8 mouse cellular contexts compared by ENCODE assay signal in the genomic region with DNA sequence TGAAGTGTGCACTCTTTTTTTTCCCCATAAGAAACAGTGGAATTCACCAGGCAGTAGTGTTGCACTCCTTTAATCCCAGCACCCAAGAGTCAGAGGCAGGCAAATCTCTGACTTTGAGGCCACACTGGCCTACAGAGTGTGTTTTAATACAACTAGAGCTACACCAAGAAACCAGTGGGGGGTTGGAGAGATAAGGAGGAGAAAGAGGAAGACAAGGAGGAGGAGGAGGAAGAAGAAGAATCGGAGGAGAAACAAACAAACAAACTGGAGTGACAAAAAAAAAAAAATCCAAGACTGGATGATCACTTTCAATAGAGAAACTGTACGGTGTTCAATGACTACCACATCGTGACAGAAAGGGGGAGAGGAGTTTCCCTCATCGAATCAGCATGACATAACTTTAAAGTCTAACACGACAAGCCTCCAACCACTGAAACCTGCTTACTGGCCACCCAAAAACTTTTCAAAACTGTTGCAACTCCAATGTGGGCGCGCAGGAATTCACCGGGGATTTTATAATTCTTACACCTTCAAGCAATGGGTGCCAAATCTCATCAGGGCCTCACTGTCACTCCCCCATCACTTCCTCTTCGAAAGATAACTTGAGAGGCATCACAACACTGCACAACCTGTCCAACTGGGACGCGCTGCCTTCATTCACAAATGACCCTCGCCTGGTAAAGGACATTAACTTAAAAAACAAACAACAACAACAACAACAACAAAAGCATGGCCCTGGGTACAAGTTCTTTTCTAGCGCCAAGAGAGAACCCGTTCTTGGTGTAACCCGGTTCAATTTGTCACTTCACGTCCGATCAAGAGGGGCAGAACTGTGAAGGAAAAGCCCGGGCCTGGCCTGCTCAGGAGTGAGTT. TPM values are rescaled to one million over a fixed set of nuclear protein-coding genes. Genes with fewer than 3 reads are reported as not detected.
DNase-seq lines count a peak whose midpoint lies in the region; ATAC-seq and TF ChIP-seq lines count a peak whose summit lies in the region.

No protein-coding gene starts in this region.

- no peaks in the 10 kb centered on the region for H3K27me3 ChIP-seq in G1E (ENCODE audit: insufficient read depth, low read length)
- no peaks in the 10 kb centered on the region for H3K27me3 ChIP-seq in forebrain, embryonic 14.5 days (replicated peaks; ENCODE audit: control insufficient read depth, insufficient read depth, low read length)

- peak overlapping the region; percentile 91 for H3K9ac ChIP-seq in forebrain, embryonic 14.5 days (ENCODE audit: low read length)

- peak overlapping the region; percentile 93; the same call in 1 of the 2 replicates for H3K27ac ChIP-seq in forebrain, embryonic 14.5 days (ENCODE audit: low read depth, low read length)

- peak overlapping the region; percentile 68 for H3K4me2 ChIP-seq in forebrain, embryonic 14.5 days (ENCODE audit: low read length)

- 0 out of 2 replicates have a peak, but pooled peaks cover 3% of the 10 kb centered on the region for H3K9me3 ChIP-seq in G1E (replicated peaks)
- no peaks in the 10 kb centered on the region for H3K9me3 ChIP-seq in forebrain, embryonic 14.5 days (replicated peaks; ENCODE audit: control insufficient read depth, low read length)

- no peak for ATAC-seq in G1E (ENCODE audit: extremely low read depth, insufficient number of reproducible peaks, low FRiP score, poor library complexity, severe bottlenecking)
- ATAC-seq in forebrain, embryonic 14.5 days = peak; percentile 4; the same call in 1 of the 2 replicates
- ATAC-seq in monocyte, adult 5-6 weeks (replicated peaks; ENCODE audit: insufficient number of reproducible peaks, low FRiP score, low TSS enrichment, poor library complexity, severe bottlenecking) = 0 out of 2 replicates have a peak, but pooled peaks have one; percentile 40

- H3K4me3 ChIP-seq in G1E (ENCODE audit: low read depth, low read length) = peak overlapping the region; percentile 83
- H3K4me3 ChIP-seq in forebrain, embryonic 14.5 days (ENCODE audit: low read depth, low read length) = peak overlapping the region; percentile 77

- DNase-seq in kidney, adult 11 months = peak; percentile 11
- no peak for DNase-seq in kidney, postnatal 36 days
- DNase-seq in G1E (ENCODE audit: low spot score) = peak; percentile 32
- DNase-seq in forebrain, embryonic 14.5 days (ENCODE audit: low spot score) = no peak
- DNase-seq in kidney, postnatal 25 days = peak; percentile 7 to 64
- no peak for DNase-seq in urinary bladder, postnatal 14 days (ENCODE audit: low spot score)
- DNase-seq in cerebellum, adult 18-20 months = no peak

- 6% methylated on average over 18 of the region's 18 CpGs for WGBS in forebrain, embryonic 14.5 days

- H3K4me1 ChIP-seq in G1E (ENCODE audit: insufficient read depth, low read depth, low read length) = peaks cover 47% of the 10 kb centered on the region
- H3K4me1 ChIP-seq in forebrain, embryonic 14.5 days (ENCODE audit: control insufficient read depth, insufficient read depth, low read length) = peaks cover 20% of the 10 kb centered on the region

- peaks cover 3% of the 10 kb centered on the region for H3K36me3 ChIP-seq in G1E (replicated peaks)
- no peaks in the 10 kb centered on the region for H3K36me3 ChIP-seq in forebrain, embryonic 14.5 days (ENCODE audit: control insufficient read depth, insufficient read depth, low read length)

- no peak for TF ChIP-seq CTCF in G1E (IDR thresholded peaks at IDR 0.05; ENCODE audit: low read depth, low read length)

RNA-seq across cellular contexts. Expression of a gene that starts 1.2 kb away (rescaled TPM):
- total RNA-seq in G1E (2014; fragmentation: Nextera tagmentation) (117 and 131 TPM in 2 replicates), G1E (2017) (70.4 and 74.8 TPM in 2 replicates)
- polyA plus RNA-seq in G1E (2012) = 9.2 and 10.1 TPM in 2 replicates
- polyA plus RNA-seq in forebrain, embryonic 14.5 days (2014; fragmentation: Nextera tagmentation; extraction: Ambion mirVana) = 57.5 and 59.4 TPM in 2 replicates
- 139 to 184 TPM (median 162 TPM) in 3 replicates for total RNA-seq in monocyte, adult 5-6 weeks (2017)

RNA-seq across cellular contexts. Expression of a gene that starts 27.6 kb away (rescaled TPM):
- total RNA-seq in G1E (2014; fragmentation: Nextera tagmentation) (68.5 and 78.6 TPM in 2 replicates), G1E (2017) (96.3 and 105 TPM in 2 replicates)
- 20.3 and 22.7 TPM in 2 replicates for polyA plus RNA-seq in G1E (2012)
- polyA plus RNA-seq in forebrain, embryonic 14.5 days (2014; fragmentation: Nextera tagmentation; extraction: Ambion mirVana) = 71.8 and 81.5 TPM in 2 replicates
- 27.4 to 52.0 TPM (median 38.2 TPM) in 3 replicates for total RNA-seq in monocyte, adult 5-6 weeks (2017)

RNA-seq across cellular contexts. Expression of a gene that starts 59.0 kb away (rescaled TPM):
- total RNA-seq in G1E (2014; fragmentation: Nextera tagmentation) = 98.0 and 100 TPM in 2 replicates
- 129 and 157 TPM in 2 replicates for total RNA-seq in G1E (2017)
- 69.2 and 78.3 TPM in 2 replicates for polyA plus RNA-seq in G1E (2012)
- 15.4 and 18.6 TPM in 2 replicates for polyA plus RNA-seq in forebrain, embryonic 14.5 days (2014; fragmentation: Nextera tagmentation; extraction: Ambion mirVana)
- total RNA-seq in monocyte, adult 5-6 weeks (2017) = 130 to 147 TPM (median 136 TPM) in 3 replicates

Comparison
In these comparisons a context has a peak if more than half of its experiments do, and no peak if none do; other contexts are left out.
1. DNase-seq: peak in kidney, adult 11 months (single experiment), G1E (single experiment) and kidney, postnatal 25 days (2 of 2); none in kidney, postnatal 36 days (0 of 2), forebrain, embryonic 14.5 days (single experiment), urinary bladder, postnatal 14 days (single experiment) and cerebellum, adult 18-20 months (0 of 2).